ENCODE assay signal across 20 mouse cellular contexts in the genomic region with DNA sequence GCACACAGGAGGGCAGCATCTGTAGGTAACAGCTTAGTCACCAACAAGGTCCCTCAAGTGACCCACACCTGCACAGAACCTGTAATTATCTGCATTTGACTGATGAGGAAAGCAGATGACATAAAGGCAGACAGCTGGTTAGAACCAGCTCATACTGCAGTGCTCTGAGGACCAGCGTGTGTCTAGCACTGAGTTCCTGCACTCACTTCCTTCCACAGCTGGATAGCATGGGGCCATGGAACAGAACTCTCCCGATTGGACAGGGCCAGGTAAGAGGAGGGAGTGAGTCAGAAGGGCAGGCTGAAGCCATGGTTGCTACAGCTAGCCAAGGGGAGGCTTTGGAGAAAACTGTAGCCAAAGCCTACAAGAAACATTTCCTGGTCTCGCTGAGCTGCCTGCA.
DNase-seq lines count a peak whose midpoint lies in the region; ATAC-seq lines count a peak whose summit lies in the region.
"Had no signal": no experiment of that assay in that cellular context is flagged by ENCODE, and none has a peak within 500 bp of the region (broad histone marks: within the 10 kb centered on the region; RNA-seq: fewer than 3 reads in every experiment).

No protein-coding gene starts in this region.

- H3K4me1 ChIP-seq in embryonic facial prominence, embryonic 13.5 days: peaks cover 40% of the 10 kb centered on the region
- peaks cover 19% of the 10 kb centered on the region for H3K4me1 ChIP-seq in embryonic facial prominence, embryonic 10.5 days
- H3K4me1 ChIP-seq in limb, embryonic 10.5 days: peaks cover 42% of the 10 kb centered on the region
- H3K4me1 ChIP-seq: heart, embryonic 10.5 days had no signal

- no peak overlapping the region for H3K4me3 ChIP-seq in embryonic facial prominence, embryonic 13.5 days
- H3K4me3 ChIP-seq in embryonic facial prominence, embryonic 10.5 days: no peak overlapping the region
- H3K4me3 ChIP-seq in limb, embryonic 10.5 days: no peak overlapping the region
- H3K4me3 ChIP-seq: erythroblast, embryonic 14.5 days; forebrain, embryonic 15.5 days; heart, embryonic 10.5 days; heart, embryonic 15.5 days; intestine, embryonic 15.5 days had no signal

- no peaks in the 10 kb centered on the region for H3K27me3 ChIP-seq in embryonic facial prominence, embryonic 13.5 days
- no peaks in the 10 kb centered on the region for H3K27me3 ChIP-seq in embryonic facial prominence, embryonic 10.5 days (replicated peaks; ENCODE audit: low read depth, poor library complexity, severe bottlenecking)
- H3K27me3 ChIP-seq in limb, embryonic 10.5 days (ENCODE audit: low read depth, poor library complexity, severe bottlenecking): no peaks in the 10 kb centered on the region
- H3K27me3 ChIP-seq: CH12.LX; forebrain, embryonic 15.5 days; heart, embryonic 15.5 days; intestine, embryonic 15.5 days had no signal

- H3K27ac ChIP-seq in embryonic facial prominence, embryonic 13.5 days: peak overlapping the region; percentile 71
- no peak overlapping the region for H3K27ac ChIP-seq in embryonic facial prominence, embryonic 10.5 days (replicated peaks)
- peak overlapping the region; percentile 46; the same call in 1 of the 2 replicates for H3K27ac ChIP-seq in limb, embryonic 10.5 days
- H3K27ac ChIP-seq: heart, embryonic 10.5 days; heart, embryonic 15.5 days; hindbrain, embryonic 14.5 days; intestine, embryonic 15.5 days had no signal

- H3K9me3 ChIP-seq in embryonic facial prominence, embryonic 13.5 days: no peaks in the 10 kb centered on the region
- no peaks in the 10 kb centered on the region for H3K9me3 ChIP-seq in embryonic facial prominence, embryonic 10.5 days
- H3K9me3 ChIP-seq in limb, embryonic 10.5 days (replicated peaks): no peaks in the 10 kb centered on the region
- H3K9me3 ChIP-seq: forebrain, embryonic 15.5 days; heart, embryonic 10.5 days; heart, embryonic 15.5 days; intestine, embryonic 15.5 days had no signal

- no peak overlapping the region for H3K9ac ChIP-seq in embryonic facial prominence, embryonic 13.5 days
- H3K9ac ChIP-seq: forebrain, embryonic 15.5 days; heart, embryonic 15.5 days; hindbrain, embryonic 14.5 days; intestine, embryonic 15.5 days had no signal

- 65% methylated on average over 3 of the region's 3 CpGs for WGBS in embryonic facial prominence, embryonic 13.5 days
- 72% methylated on average over 3 of the region's 3 CpGs for WGBS in embryonic facial prominence, embryonic 10.5 days
- 66% methylated on average over 3 of the region's 3 CpGs for WGBS in limb, embryonic 10.5 days

- DNase-seq in embryonic facial prominence, embryonic 10.5 days (ENCODE audit: low spot score): no peak
- DNase-seq in 3T3-L1 (ENCODE audit: low read depth, low spot score) (peak; percentile 27), R1 (ENCODE audit: low read depth, low spot score) (peak; percentile 23), MN1 (ENCODE audit: low spot score) (no peak)
- DNase-seq in limb, embryonic 10.5 days (ENCODE audit: low spot score): no peak
- no peak for DNase-seq in cerebellum, postnatal 36 days
- DNase-seq: adrenal gland, adult 8-10 months; adrenal gland, postnatal 36 days; cerebellum, adult 2 months; cerebellum, postnatal 10 days; gastrocnemius, postnatal 36 days; heart, postnatal 14 days had no signal

- H3K36me3 ChIP-seq in embryonic facial prominence, embryonic 13.5 days: peaks cover 17% of the 10 kb centered on the region
- peaks cover 31% of the 10 kb centered on the region for H3K36me3 ChIP-seq in embryonic facial prominence, embryonic 10.5 days (replicated peaks)
- H3K36me3 ChIP-seq in limb, embryonic 10.5 days: peaks cover 21% of the 10 kb centered on the region
- H3K36me3 ChIP-seq: forebrain, embryonic 15.5 days; heart, embryonic 15.5 days; intestine, embryonic 15.5 days had no signal

- no peak overlapping the region for H3K4me2 ChIP-seq in embryonic facial prominence, embryonic 13.5 days
- H3K4me2 ChIP-seq: forebrain, embryonic 15.5 days; heart, embryonic 15.5 days; hindbrain, embryonic 14.5 days; intestine, embryonic 15.5 days had no signal

- no peak for ATAC-seq in embryonic facial prominence, embryonic 13.5 days (ENCODE audit: insufficient number of reproducible peaks, insufficient read depth, low FRiP score, low TSS enrichment, low read depth)
- ATAC-seq: intestine, embryonic 15.5 days had no signal

Comparison
In these comparisons a context has a peak if more than half of its experiments do, and no peak if none do; other contexts are left out.
1. DNase-seq: peak in 3T3-L1 (single experiment) and R1 (single experiment); none in embryonic facial prominence, embryonic 10.5 days (single experiment), limb, embryonic 10.5 days (single experiment), MN1 (single experiment) and cerebellum, postnatal 36 days (0 of 2).